Comparison of ENCODE assay signal across 8 mouse cellular contexts in genomic region chr13:67060161-67060785, GRCm38 (mm10). TPM values are rescaled to one million over a fixed set of nuclear protein-coding genes. Genes with fewer than 3 reads are reported as not detected.
DNase-seq lines count a peak whose midpoint lies in the region; ATAC-seq and TF ChIP-seq lines count a peak whose summit lies in the region.

No protein-coding gene starts in this region.

- H3K4me3 ChIP-seq in liver, adult 2 months (ENCODE audit: insufficient read depth, low read depth, low read length) = peak overlapping the region; percentile 65
- peak overlapping the region; percentile 73 for H3K4me3 ChIP-seq in hindbrain, embryonic 10.5 days
- peak overlapping the region; percentile 80 for H3K4me3 ChIP-seq in lung, embryonic 16.5 days (ENCODE audit: low read length)
- peak overlapping the region; percentile 64 for H3K4me3 ChIP-seq in stomach, embryonic 14.5 days (ENCODE audit: low read depth, low read length)

- H3K36me3 ChIP-seq in liver, adult 2 months (ENCODE audit: control insufficient read depth, insufficient read depth, low read length) = no peaks in the 10 kb centered on the region
- 0 out of 2 replicates have a peak, but pooled peaks cover under 1% of the 10 kb centered on the region for H3K36me3 ChIP-seq in hindbrain, embryonic 10.5 days
- no peaks in the 10 kb centered on the region for H3K36me3 ChIP-seq in lung, embryonic 16.5 days (ENCODE audit: control insufficient read depth, insufficient read depth, low read length)
- no peaks in the 10 kb centered on the region for H3K36me3 ChIP-seq in stomach, embryonic 14.5 days (ENCODE audit: control insufficient read depth, insufficient read depth, low read length)

- no peaks in the 10 kb centered on the region for H3K27me3 ChIP-seq in liver, adult 2 months (ENCODE audit: control insufficient read depth, insufficient read depth, low read length)
- no peaks in the 10 kb centered on the region for H3K27me3 ChIP-seq in hindbrain, embryonic 10.5 days (ENCODE audit: insufficient read depth, poor library complexity, severe bottlenecking)
- no peaks in the 10 kb centered on the region for H3K27me3 ChIP-seq in lung, embryonic 16.5 days (ENCODE audit: control insufficient read depth, insufficient read depth, low read depth, low read length)
- no peaks in the 10 kb centered on the region for H3K27me3 ChIP-seq in stomach, embryonic 14.5 days (ENCODE audit: control insufficient read depth, insufficient read depth, low read length)

- H3K9ac ChIP-seq in liver, adult 2 months (ENCODE audit: low read depth, low read length) = peak overlapping the region; percentile 57
- H3K9ac ChIP-seq in lung, embryonic 16.5 days (ENCODE audit: low read length) = peak overlapping the region; percentile 75
- H3K9ac ChIP-seq in stomach, embryonic 14.5 days (replicated peaks; ENCODE audit: low read depth, low read length) = peak overlapping the region; percentile 50

- H3K4me2 ChIP-seq in lung, embryonic 16.5 days (ENCODE audit: low read depth, low read length) = peak overlapping the region; percentile 62
- peak overlapping the region; percentile 72 for H3K4me2 ChIP-seq in stomach, embryonic 14.5 days (replicated peaks; ENCODE audit: low read depth, low read length)

- peak overlapping the region; percentile 63 for H3K27ac ChIP-seq in liver, adult 2 months (replicated peaks; ENCODE audit: insufficient read depth, low read depth, low read length)
- H3K27ac ChIP-seq in hindbrain, embryonic 10.5 days = peak overlapping the region; percentile 91
- peak overlapping the region; percentile 92 for H3K27ac ChIP-seq in lung, embryonic 16.5 days (ENCODE audit: low read length)
- no peak overlapping the region; the same call in 1 of the 2 replicates for H3K27ac ChIP-seq in stomach, embryonic 14.5 days (ENCODE audit: low read length)

- DNase-seq in liver, adult 2 months (ENCODE audit: extremely low read depth, low read depth, low spot score) = peak; percentile 50
- DNase-seq in liver = no peak
- peak; percentile 8 for DNase-seq in brain, adult 2 months (ENCODE audit: low read depth, low spot score)
- no peak for DNase-seq in hindbrain, embryonic 10.5 days (ENCODE audit: low spot score)
- no peak for DNase-seq in adrenal gland, postnatal 14 days
- no peak for DNase-seq in spleen, postnatal 10 days (ENCODE audit: low spot score in 2 of 2)

- peaks cover 22% of the 10 kb centered on the region; the same call in 1 of the 2 replicates for H3K9me3 ChIP-seq in hindbrain, embryonic 10.5 days
- H3K9me3 ChIP-seq in lung, embryonic 16.5 days (ENCODE audit: control insufficient read depth, low read length) = 0 out of 2 replicates have a peak, but pooled peaks cover 4% of the 10 kb centered on the region
- no peaks in the 10 kb centered on the region for H3K9me3 ChIP-seq in stomach, embryonic 14.5 days (ENCODE audit: control insufficient read depth, low read depth, low read length)

- TF ChIP-seq POLR2A in liver, adult 2 months (IDR thresholded peaks at IDR 0.05; ENCODE audit: extremely low read depth, insufficient read depth, low read length) = no peak

- no peaks in the 10 kb centered on the region for H3K4me1 ChIP-seq in liver, adult 2 months (ENCODE audit: control insufficient read depth, insufficient read depth, low read length)
- peaks cover 8% of the 10 kb centered on the region for H3K4me1 ChIP-seq in hindbrain, embryonic 10.5 days (replicated peaks)
- H3K4me1 ChIP-seq in lung, embryonic 16.5 days (replicated peaks; ENCODE audit: control insufficient read depth, insufficient read depth, low read length) = peaks cover 3% of the 10 kb centered on the region; the same call in 1 of the 2 replicates
- no peaks in the 10 kb centered on the region for H3K4me1 ChIP-seq in stomach, embryonic 14.5 days (ENCODE audit: control insufficient read depth, insufficient read depth, low read length)

- ATAC-seq in lung, embryonic 16.5 days (ENCODE audit: low read depth) = peak; percentile 34
- ATAC-seq in stomach, embryonic 14.5 days (ENCODE audit: insufficient number of reproducible peaks, insufficient read depth, low FRiP score, low read depth) = peak; percentile 16; the same call in 1 of the 2 replicates

- no peak for TF ChIP-seq CTCF in liver, adult 2 months (IDR thresholded peaks at IDR 0.05; ENCODE audit: low read depth, low read length)

- 4% methylated on average over 12 of the region's 12 CpGs for WGBS in liver, adult 2 months
- WGBS in hindbrain, embryonic 10.5 days = 4% methylated on average over 12 of the region's 12 CpGs
- WGBS in lung, embryonic 16.5 days = 2% methylated on average over 12 of the region's 12 CpGs
- 3% methylated on average over 12 of the region's 12 CpGs for WGBS in stomach, embryonic 14.5 days

- no peaks in the 10 kb centered on the region; the same call in 1 of the 2 replicates for H3K79me2 ChIP-seq in liver, adult 2 months (ENCODE audit: control insufficient read depth, insufficient read depth, low read length)

RNA-seq across cellular contexts. Expression of gene Zfp712, which starts 0.7 kb away (rescaled TPM):
- 1.3 TPM in 2 replicates for total RNA-seq in liver, adult 2 months (2014; rRNA removed)
- 0.04 and 0.05 TPM in 2 replicates for polyA plus RNA-seq in liver, adult 2 months (2012; rRNA removed)
- 3.3 and 3.8 TPM in 2 replicates for polyA plus RNA-seq in hindbrain, embryonic 10.5 days (2016; fragmentation: Nextera tagmentation; extraction: Ambion mirVana)
- polyA plus RNA-seq in lung, embryonic 16.5 days (2015; fragmentation: Nextera tagmentation; extraction: Ambion mirVana) = 4.9 and 5.1 TPM in 2 replicates
- 4.8 and 5.0 TPM in 2 replicates for polyA plus RNA-seq in stomach, embryonic 14.5 days (2014; fragmentation: Nextera tagmentation; extraction: Ambion mirVana)
- total RNA-seq in adrenal gland, postnatal 14 days (2021) = 1.3 and 1.7 TPM in 2 replicates

RNA-seq across cellular contexts. Expression of gene Zfp708, which starts 37.5 kb away (rescaled TPM):
- total RNA-seq in liver, adult 2 months (2014; rRNA removed) = 1.1 and 3.1 TPM in 2 replicates
- 0.17 TPM in 1 of 2 replicates, not detected in the other for polyA plus RNA-seq in liver, adult 2 months (2012; rRNA removed)
- 5.7 TPM in 2 replicates for polyA plus RNA-seq in hindbrain, embryonic 10.5 days (2016; fragmentation: Nextera tagmentation; extraction: Ambion mirVana)
- 4.7 and 5.5 TPM in 2 replicates for polyA plus RNA-seq in lung, embryonic 16.5 days (2015; fragmentation: Nextera tagmentation; extraction: Ambion mirVana)
- polyA plus RNA-seq in stomach, embryonic 14.5 days (2014; fragmentation: Nextera tagmentation; extraction: Ambion mirVana) = 6.6 and 7.6 TPM in 2 replicates
- total RNA-seq in adrenal gland, postnatal 14 days (2021) = 1.1 TPM in 2 replicates

RNA-seq across cellular contexts. Expression of gene Gm28557, which starts 48.1 kb away (rescaled TPM):
- total RNA-seq in liver, adult 2 months (2014; rRNA removed) = 12.7 and 15.5 TPM in 2 replicates
- polyA plus RNA-seq in liver, adult 2 months (2012; rRNA removed) = 4.5 and 7.1 TPM in 2 replicates
- 2.3 and 2.8 TPM in 2 replicates for polyA plus RNA-seq in hindbrain, embryonic 10.5 days (2016; fragmentation: Nextera tagmentation; extraction: Ambion mirVana)
- polyA plus RNA-seq in lung, embryonic 16.5 days (2015; fragmentation: Nextera tagmentation; extraction: Ambion mirVana) = 3.3 and 3.4 TPM in 2 replicates
- 4.1 and 4.5 TPM in 2 replicates for polyA plus RNA-seq in stomach, embryonic 14.5 days (2014; fragmentation: Nextera tagmentation; extraction: Ambion mirVana)
- total RNA-seq in adrenal gland, postnatal 14 days (2021) = 3.4 and 4.2 TPM in 2 replicates

RNA-seq across cellular contexts. Expression of gene Rslcan18, which starts 55.8 kb away (rescaled TPM):
- 1.9 and 2.2 TPM in 2 replicates for total RNA-seq in liver, adult 2 months (2014; rRNA removed)
- 0.20 and 0.39 TPM in 2 replicates for polyA plus RNA-seq in liver, adult 2 months (2012; rRNA removed)
- polyA plus RNA-seq in hindbrain, embryonic 10.5 days (2016; fragmentation: Nextera tagmentation; extraction: Ambion mirVana) = 0.45 TPM in 1 of 2 replicates, not detected in the other
- 0.11 and 0.46 TPM in 2 replicates for polyA plus RNA-seq in lung, embryonic 16.5 days (2015; fragmentation: Nextera tagmentation; extraction: Ambion mirVana)
- 0.51 and 0.64 TPM in 2 replicates for polyA plus RNA-seq in stomach, embryonic 14.5 days (2014; fragmentation: Nextera tagmentation; extraction: Ambion mirVana)
- total RNA-seq in adrenal gland, postnatal 14 days (2021) = 0.90 and 1.0 TPM in 2 replicates

Comparison
In these comparisons a context has a peak if more than half of its experiments do, and no peak if none do; other contexts are left out.
1. DNase-seq: peak in liver, adult 2 months (single experiment) and brain, adult 2 months (single experiment); none in liver (single experiment), hindbrain, embryonic 10.5 days (single experiment), adrenal gland, postnatal 14 days (single experiment) and spleen, postnatal 10 days (0 of 2).
2. Peak in every context shown above with its lines, with median percentiles within 50 percentile points of each other: H3K4me3 ChIP-seq and H3K9ac ChIP-seq.